Mouse (Mus musculus) megakaryocyte, embryonic 14.5 days (primary cell): ENCODE results near the gene Nectin1.

Source experiments
- FLI1 ChIP-seq: IDR thresholded peaks from 2 replicates; pipeline ENCODE4 v1.6.1; 2012; ENCODE audit warnings: low read length, inconsistent platforms, mixed read lengths
- GATA1 ChIP-seq: IDR thresholded peaks from 3 replicates; pipeline ENCODE4 v1.6.1; 2012; ENCODE audit warnings: mixed read lengths, low read length, inconsistent platforms, borderline replicate concordance

DNA sequence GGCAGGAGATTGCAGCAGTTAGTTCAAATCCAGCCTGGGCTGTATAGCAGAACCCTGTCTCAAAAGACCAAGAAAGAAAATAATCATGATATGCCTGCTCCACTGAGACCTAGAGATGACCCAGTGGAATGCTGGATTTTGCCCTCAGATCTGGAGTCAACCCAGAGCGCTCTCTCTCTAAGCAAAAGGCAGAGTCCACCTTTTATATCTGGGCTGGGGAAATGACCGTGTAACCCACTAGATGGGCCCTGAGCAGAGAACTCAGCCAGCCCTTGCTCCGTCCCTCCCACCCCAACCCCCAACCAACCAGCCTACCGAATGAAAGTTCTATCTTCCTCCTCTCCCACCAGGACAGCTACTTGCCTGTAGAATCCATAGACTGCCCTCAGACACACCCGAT is 81.4 kb downstream of the Nectin1 start:
- TF ChIP-seq FLI1 (no peak), GATA1 (no peak)
